1 mouse cellular context compared by ENCODE assay signal in genomic region chr17:45551816-45552451, GRCm38 (mm10).
TF ChIP-seq lines count a peak whose summit lies in the region.

No protein-coding gene starts in this region.

TF ChIP-seq in MEL, 35 proteins besides CTCF, POLR2A, EP300 and RAD21 (continued from another document):
- TF ChIP-seq MYC (IDR thresholded peaks at IDR 0.05; ENCODE audit: low read depth, low read length), result 0 out of 2 replicates have a peak, but pooled peaks have one; percentile 42
- TF ChIP-seq POLR2AphosphoS2 (IDR thresholded peaks at IDR 0.05; ENCODE audit: low read length), result no peak
- TF ChIP-seq GATA1 (IDR thresholded peaks at IDR 0.05; ENCODE audit: low read depth, low read length), result 0 out of 2 replicates have a peak, but pooled peaks have one; percentile 2
- TF ChIP-seq SMC3 (IDR thresholded peaks at IDR 0.05; ENCODE audit: low read depth, low read length), result peak; percentile 86
- TF ChIP-seq POLR2AphosphoS5 (IDR thresholded peaks at IDR 0.05; ENCODE audit: borderline replicate concordance, low read depth, low read length), result no peak
- no peak for TF ChIP-seq TBP (IDR thresholded peaks at IDR 0.05; ENCODE audit: low read depth, low read length)
- no peak for TF ChIP-seq CHD2 (IDR thresholded peaks at IDR 0.05; ENCODE audit: low read length)
- no peak for TF ChIP-seq MAX (IDR thresholded peaks at IDR 0.05; ENCODE audit: low read length)
- TF ChIP-seq SIN3A (IDR thresholded peaks at IDR 0.05; ENCODE audit: low read length), result peak; percentile 63; the same call in 1 of the 2 replicates
- TF ChIP-seq MEF2A (IDR thresholded peaks at IDR 0.05; ENCODE audit: extremely low read depth, insufficient replicate concordance, low read depth, low read length, poor library complexity, severe bottlenecking), result no peak
- no peak for TF ChIP-seq RCOR1 (IDR thresholded peaks at IDR 0.05; ENCODE audit: low read depth, low read length)
- TF ChIP-seq ZNF384 (IDR thresholded peaks at IDR 0.05; ENCODE audit: low read depth, low read length), result 0 out of 2 replicates have a peak, but pooled peaks have one; percentile 16
